Mouse (Mus musculus): ENCODE data around the gene Mvd.

DNA sequence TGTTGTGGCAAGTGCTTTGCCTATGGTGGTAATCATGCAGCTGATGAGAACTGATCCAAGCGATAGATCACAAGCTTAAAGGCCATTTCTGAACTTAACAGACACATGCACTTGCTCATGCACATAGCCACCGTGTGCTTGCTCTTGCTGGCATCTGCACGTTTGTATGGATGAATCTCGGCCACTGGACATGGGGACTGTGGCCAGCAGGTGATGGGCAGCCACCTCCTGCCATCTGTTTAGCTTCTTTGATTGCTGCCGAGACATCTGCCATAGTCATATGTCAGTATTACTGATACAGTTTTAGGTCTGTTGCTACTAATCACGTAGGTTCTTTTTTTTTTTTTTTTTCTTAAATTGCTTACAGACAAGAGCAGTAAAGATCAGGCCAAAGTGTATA, 47.9 kb downstream of the Mvd start:
- TF ChIP-seq CTCF (IDR thresholded peaks at IDR 0.05; ENCODE audit: low read depth) (no peak), EP300 (IDR thresholded peaks at IDR 0.05; ENCODE audit: low read depth) (no peak)

Measured in heart, postnatal 0 days (tissue).